In the genomic region with DNA sequence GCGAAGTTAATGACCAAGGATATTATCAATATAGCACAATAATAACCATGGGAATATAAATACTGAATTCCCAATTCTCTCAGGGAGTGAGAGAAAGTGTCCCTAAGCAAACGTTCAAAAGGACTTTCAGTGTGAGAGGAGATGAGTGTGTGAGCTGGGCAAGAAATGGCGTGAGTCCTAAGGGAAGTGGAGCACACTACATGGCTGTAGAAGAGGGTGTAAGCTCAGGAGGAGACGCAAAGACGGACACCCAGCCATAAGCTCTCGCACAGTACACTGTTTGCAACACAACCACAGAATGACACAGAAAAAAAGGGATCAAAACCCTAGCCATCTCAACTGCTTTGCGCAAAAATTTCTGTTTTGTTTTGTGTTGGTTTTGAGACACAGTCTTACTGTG, we compare ENCODE assay signal across 25 mouse cellular contexts.
"Had no signal": no experiment of that assay in that cellular context is flagged by ENCODE, and none has a peak within 500 bp of the region (broad histone marks: within the 10 kb centered on the region; RNA-seq: fewer than 3 reads in every experiment).

No protein-coding gene starts in this region.

- H3K9me3 ChIP-seq: heart, embryonic 10.5 days; heart, embryonic 12.5 days; hindbrain, embryonic 13.5 days; hindbrain, embryonic 15.5 days; intestine, embryonic 15.5 days; kidney, embryonic 15.5 days; limb, embryonic 12.5 days; liver, embryonic 13.5 days had no signal

- ATAC-seq: forebrain, postnatal 0 days; intestine, embryonic 15.5 days had no signal

- H3K27ac ChIP-seq: heart, embryonic 10.5 days; hindbrain, embryonic 13.5 days; hindbrain, embryonic 15.5 days; hindbrain, postnatal 0 days; intestine, embryonic 15.5 days; kidney, embryonic 15.5 days; kidney, postnatal 0 days; limb, embryonic 12.5 days; liver, embryonic 13.5 days had no signal

- H3K4me1 ChIP-seq: hindbrain, embryonic 13.5 days; hindbrain, embryonic 15.5 days; intestine, embryonic 15.5 days; limb, embryonic 12.5 days; liver, embryonic 13.5 days had no signal

- H3K4me2 ChIP-seq: heart, embryonic 12.5 days; hindbrain, embryonic 13.5 days; hindbrain, embryonic 15.5 days; intestine, embryonic 15.5 days; kidney, embryonic 15.5 days; limb, embryonic 12.5 days; liver, embryonic 11.5 days; liver, embryonic 13.5 days had no signal

- H3K4me3 ChIP-seq: heart, embryonic 10.5 days; heart, embryonic 12.5 days; hindbrain, embryonic 13.5 days; hindbrain, embryonic 15.5 days; intestine, embryonic 15.5 days; kidney, embryonic 15.5 days; limb, embryonic 12.5 days; liver, embryonic 13.5 days had no signal

- H3K9ac ChIP-seq: forebrain, postnatal 0 days; heart, embryonic 12.5 days; hindbrain, embryonic 13.5 days; hindbrain, embryonic 15.5 days; intestine, embryonic 15.5 days; kidney, embryonic 15.5 days; limb, embryonic 12.5 days; liver, embryonic 13.5 days had no signal

- DNase-seq: forebrain, postnatal 0 days; gastrocnemius, postnatal 14 days; heart, adult 18-20 months; heart, postnatal 10 days; heart, postnatal 36 days; kidney, adult 11 months; kidney, adult 2 months; kidney, adult 9 months; kidney, postnatal 14 days; kidney, postnatal 36 days; layer of hippocampus, adult 9-11 months; layer of hippocampus, postnatal 36 days; left cerebral cortex, postnatal 4 days; liver; liver, embryonic 13.5 days had no signal

- H3K27me3 ChIP-seq: heart, embryonic 12.5 days; hindbrain, embryonic 13.5 days; hindbrain, embryonic 15.5 days; intestine, embryonic 15.5 days; kidney, embryonic 15.5 days; limb, embryonic 12.5 days; liver, embryonic 13.5 days had no signal

- H3K36me3 ChIP-seq: heart, embryonic 10.5 days; heart, embryonic 12.5 days; hindbrain, embryonic 13.5 days; hindbrain, embryonic 15.5 days; intestine, embryonic 15.5 days; kidney, embryonic 15.5 days; limb, embryonic 12.5 days; liver, embryonic 13.5 days had no signal
